Mouse (Mus musculus) mesoderm, embryonic 11.5 days (tissue): Measurements from ENCODE around the gene Hfm1.

Experiments
- DNase-seq: peaks from one replicate; pipeline ENCODE4 v3.0.0-alpha.2; 2012; ENCODE audit warnings: low read depth, low spot score

Hfm1 gene

GRCm38 (mm10) chr5:106843906-106844305, 82.2 kb downstream of the Hfm1 start:
- DNase-seq = no peak

GRCm38 (mm10) chr5:106833025-106833424, 93.1 kb downstream of the Hfm1 start:
- DNase-seq = peak; percentile 71

- DNase-seq = no peak
Measured at GRCm38 (mm10) chr5:106831401-106831800, 94.7 kb downstream of the Hfm1 start.

- no peak for DNase-seq
Measured at GRCm38 (mm10) chr5:106830775-106831174, 95.3 kb downstream of the Hfm1 start.

- no peak for DNase-seq
Measured at GRCm38 (mm10) chr5:106826740-106827139, 99.4 kb downstream of the Hfm1 start.

GRCm38 (mm10) chr5:106826044-106826443, 100.1 kb downstream of the Hfm1 start:
- no peak for DNase-seq

- peak; percentile 55 for DNase-seq
Measured at GRCm38 (mm10) chr5:106825301-106825853, 100.7 kb downstream of the Hfm1 start.

- no peak for DNase-seq
Measured at GRCm38 (mm10) chr5:106824716-106825115, 101.4 kb downstream of the Hfm1 start.

GRCm38 (mm10) chr5:106819630-106820029, 106.5 kb downstream of the Hfm1 start:
- no peak for DNase-seq

- no peak for DNase-seq
Measured at GRCm38 (mm10) chr5:106815923-106816654, 110.0 kb downstream of the Hfm1 start.

GRCm38 (mm10) chr5:106814611-106815010, 111.5 kb downstream of the Hfm1 start:
- DNase-seq = no peak

GRCm38 (mm10) chr5:106803094-106803493, 123.0 kb downstream of the Hfm1 start:
- DNase-seq = peak; percentile 59

- DNase-seq = peak; percentile 93
Measured at GRCm38 (mm10) chr5:106801886-106802798, 124.0 kb downstream of the Hfm1 start.

- no peak for DNase-seq
Measured at GRCm38 (mm10) chr5:106801215-106801863, 124.8 kb downstream of the Hfm1 start.

- no peak for DNase-seq
Measured at GRCm38 (mm10) chr5:106797896-106798295, 128.2 kb downstream of the Hfm1 start.

GRCm38 (mm10) chr5:106791241-106791572, 134.9 kb downstream of the Hfm1 start:
- DNase-seq = no peak

GRCm38 (mm10) chr5:106790496-106791240, 135.5 kb downstream of the Hfm1 start:
- DNase-seq = no peak
